Mouse (Mus musculus): ENCODE results near the gene Creb3l2. TPM values are rescaled to one million over a fixed set of nuclear protein-coding genes. Genes with fewer than 3 reads are reported as not detected.

The Creb3l2 gene
- total RNA-seq, 4 experiments from 2014 or later = 21.8 to 23.8 (median 23.2) TPM

Other genes with a start within 250 kb of the Creb3l2 start
- gene Dgki, start 142.0 kb downstream of the Creb3l2 start, total RNA-seq (2022) = 1 to 10 TPM in 1 of 4 experiments, under 1 TPM in 3; 0.11 to 1.3 (median 0.27) TPM
- not detected for gene Akr1d1, start 88.0 kb upstream of the Creb3l2 start, total RNA-seq (2022)